Mouse (Mus musculus): ENCODE measurements around the gene Fam19a2. TPM values are rescaled to one million over a fixed set of nuclear protein-coding genes. Genes with fewer than 3 reads are reported as not detected.
A peak's percentile ranks its signal among the peaks of the same experiment; 100 is the strongest.

Gene Fam19a2
- 0.57 and 0.68 TPM in 2 replicates for polyA plus RNA-seq (2016; fragmentation: Nextera tagmentation; extraction: Ambion mirVana)

DNA sequence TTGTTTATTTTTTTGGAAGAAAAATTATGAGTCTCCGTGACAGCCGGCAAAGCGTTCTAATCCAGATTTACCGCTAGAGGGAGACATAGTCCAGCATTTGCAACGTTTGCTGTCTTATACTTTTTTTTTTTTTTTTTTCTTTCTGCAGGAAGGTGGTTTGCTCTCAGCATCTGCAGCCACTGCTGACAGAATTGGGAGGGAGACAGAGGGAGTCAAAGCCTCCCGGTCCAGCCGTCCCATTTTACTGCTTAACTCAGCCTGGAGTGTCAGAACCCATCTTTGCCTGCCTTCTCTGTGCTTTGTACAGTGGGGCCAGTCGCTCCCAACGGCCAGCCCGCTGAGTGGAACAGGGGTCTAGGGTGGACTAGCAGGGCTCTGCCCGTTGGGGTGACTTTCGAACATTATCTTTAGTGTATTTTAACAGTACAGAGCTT, at the start of gene Fam19a2:
Gene Fam19a2 (plus strand): TSS at position 121 of the 434 bp plus-strand sequence.
- H3K27ac ChIP-seq, result no peak within 1 kb of the TSS
- H3K9me3 ChIP-seq (replicated peaks), result no peaks in the 10 kb centered on the region
- 3% methylated on average over 12 of the region's 12 CpGs for WGBS (ENCODE audit: insufficient replicate concordance)
- no peaks in the 10 kb centered on the region for H3K4me1 ChIP-seq
- H3K9ac ChIP-seq, result no peak within 1 kb of the TSS
- ATAC-seq, result no peak
- peak within 1 kb of the TSS; percentile 67 for H3K4me2 ChIP-seq
- peaks cover 53% of the 10 kb centered on the region for H3K27me3 ChIP-seq (replicated peaks)
- H3K4me3 ChIP-seq, result peak within 1 kb of the TSS; percentile 45
- no peaks in the 10 kb centered on the region for H3K36me3 ChIP-seq

DNA sequence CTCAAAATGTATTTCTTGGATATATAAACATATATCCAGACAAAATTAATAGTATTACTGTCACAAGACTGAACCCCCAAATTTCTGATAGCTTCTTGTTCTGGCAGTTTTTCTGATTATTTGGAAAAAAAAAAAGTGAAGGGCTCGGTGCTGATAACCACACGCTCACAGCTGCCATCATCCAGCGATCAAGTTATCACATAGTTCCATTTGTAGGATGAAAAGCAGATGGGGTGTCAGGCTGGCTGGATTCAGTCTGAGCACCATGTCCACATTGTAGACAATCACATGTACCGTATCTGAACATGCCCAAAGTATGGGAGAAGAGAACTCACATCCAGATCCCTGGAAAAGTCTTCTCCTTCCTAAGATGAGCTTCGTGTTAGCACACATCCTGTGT, 41.0 kb upstream of the Fam19a2 start:
- no peak for ATAC-seq

DNA sequence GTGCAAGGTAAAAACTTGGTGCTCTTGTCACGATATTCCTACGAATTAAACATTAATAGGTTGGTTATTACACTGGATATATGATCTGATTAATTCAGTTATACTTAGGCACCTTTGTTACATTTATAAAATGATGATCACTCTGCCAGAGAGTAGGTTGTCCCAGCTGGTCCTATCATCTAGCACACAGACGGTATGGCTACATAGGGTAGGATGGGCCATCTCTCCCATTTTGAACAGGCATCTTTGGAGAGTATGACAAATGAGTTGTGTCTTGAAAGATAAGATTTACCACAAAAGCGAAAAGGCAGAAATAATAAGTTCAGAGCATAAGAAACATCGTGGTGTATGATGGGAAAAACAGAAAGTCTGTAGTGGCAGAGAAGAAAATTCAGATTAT, 34.4 kb upstream of the Fam19a2 start:
- Histone ChIP-seq H3K27ac (no peak overlapping the region), H3K4me1 (no peaks in the 10 kb centered on the region), H3K9ac (no peak overlapping the region), H3K4me3 (no peak overlapping the region), H3K9me3 (replicated peaks) (no peaks in the 10 kb centered on the region), H3K36me3 (no peaks in the 10 kb centered on the region), H3K4me2 (no peak overlapping the region), H3K27me3 (replicated peaks) (no peaks in the 10 kb centered on the region)
- ATAC-seq, result no peak
- WGBS (ENCODE audit: insufficient replicate concordance), result 65% methylated on average over 5 of the region's 5 CpGs

More for the DNA sequence above, 41.0 kb upstream of the Fam19a2 start:
- Histone ChIP-seq H3K4me2 (no peak overlapping the region), H3K4me3 (no peak overlapping the region), H3K4me1 (no peaks in the 10 kb centered on the region), H3K27me3 (replicated peaks) (no peaks in the 10 kb centered on the region), H3K9me3 (replicated peaks) (no peaks in the 10 kb centered on the region), H3K36me3 (no peaks in the 10 kb centered on the region), H3K27ac (no peak overlapping the region), H3K9ac (no peak overlapping the region)
- WGBS (ENCODE audit: insufficient replicate concordance), result 71% methylated on average over 5 of the region's 5 CpGs

GRCm38 (mm10) chr10:123248063-123248462, 15.7 kb upstream of the Fam19a2 start:
- no peaks in the 10 kb centered on the region for H3K27me3 ChIP-seq (replicated peaks)
- H3K36me3 ChIP-seq, result no peaks in the 10 kb centered on the region
- H3K4me1 ChIP-seq, result no peaks in the 10 kb centered on the region
- H3K4me3 ChIP-seq, result no peak overlapping the region
- H3K27ac ChIP-seq, result no peak overlapping the region
- no peak for ATAC-seq
- H3K4me2 ChIP-seq, result no peak overlapping the region
- H3K9ac ChIP-seq, result no peak overlapping the region
- no peaks in the 10 kb centered on the region for H3K9me3 ChIP-seq (replicated peaks)
- WGBS (ENCODE audit: insufficient replicate concordance), result 61% methylated on average over 6 of the region's 6 CpGs

DNA sequence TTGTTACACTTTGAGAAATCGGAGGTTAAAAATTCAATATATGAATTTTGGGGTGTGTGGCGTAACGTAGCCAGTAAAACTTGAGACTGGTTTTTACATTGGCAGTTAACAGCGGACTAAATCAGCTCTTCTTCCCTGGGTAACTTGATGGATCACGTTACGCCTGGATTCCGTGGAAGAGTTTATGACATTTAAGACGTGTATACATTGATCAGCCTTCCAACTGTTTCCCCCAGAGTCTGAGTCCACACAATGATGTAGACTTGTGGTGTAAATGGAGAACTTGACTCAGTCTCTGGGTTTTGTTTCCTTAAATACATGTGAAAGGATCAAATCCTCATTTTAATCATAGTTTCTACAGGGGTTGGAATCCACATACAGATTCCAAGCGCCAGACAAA, 11.9 kb upstream of the Fam19a2 start:
- H3K4me3 ChIP-seq, result no peak overlapping the region
- WGBS (ENCODE audit: insufficient replicate concordance), result 73% methylated on average over 9 of the region's 9 CpGs

GRCm38 (mm10) chr10:123254299-123254698, 9.5 kb upstream of the Fam19a2 start:
- Histone ChIP-seq H3K4me2 (no peak overlapping the region), H3K36me3 (no peaks in the 10 kb centered on the region), H3K9me3 (replicated peaks) (no peaks in the 10 kb centered on the region), H3K27ac (no peak overlapping the region), H3K9ac (no peak overlapping the region), H3K4me1 (no peaks in the 10 kb centered on the region), H3K27me3 (replicated peaks) (no peaks in the 10 kb centered on the region), H3K4me3 (no peak overlapping the region)
- no peak for ATAC-seq
- WGBS (ENCODE audit: insufficient replicate concordance), result 36% methylated on average over 5 of the region's 5 CpGs

More for the DNA sequence above, 11.9 kb upstream of the Fam19a2 start:
- no peak overlapping the region for H3K27ac ChIP-seq
- no peaks in the 10 kb centered on the region for H3K27me3 ChIP-seq (replicated peaks)
- no peak overlapping the region for H3K9ac ChIP-seq
- no peaks in the 10 kb centered on the region for H3K4me1 ChIP-seq
- no peaks in the 10 kb centered on the region for H3K9me3 ChIP-seq (replicated peaks)
- ATAC-seq, result no peak
- no peak overlapping the region for H3K4me2 ChIP-seq
- H3K36me3 ChIP-seq, result no peaks in the 10 kb centered on the region

- ATAC-seq, result no peak
- 64% methylated on average over 7 of the region's 7 CpGs for WGBS (ENCODE audit: insufficient replicate concordance)
- Histone ChIP-seq H3K9ac (no peak overlapping the region), H3K27me3 (replicated peaks) (peaks cover 4% of the 10 kb centered on the region; the same call in 1 of the 2 replicates), H3K9me3 (replicated peaks) (no peaks in the 10 kb centered on the region), H3K4me3 (no peak overlapping the region), H3K4me1 (no peaks in the 10 kb centered on the region), H3K36me3 (no peaks in the 10 kb centered on the region), H3K4me2 (no peak overlapping the region), H3K27ac (no peak overlapping the region)
Observed at GRCm38 (mm10) chr10:123255674-123256348, 8.0 kb upstream of the Fam19a2 start.

DNA sequence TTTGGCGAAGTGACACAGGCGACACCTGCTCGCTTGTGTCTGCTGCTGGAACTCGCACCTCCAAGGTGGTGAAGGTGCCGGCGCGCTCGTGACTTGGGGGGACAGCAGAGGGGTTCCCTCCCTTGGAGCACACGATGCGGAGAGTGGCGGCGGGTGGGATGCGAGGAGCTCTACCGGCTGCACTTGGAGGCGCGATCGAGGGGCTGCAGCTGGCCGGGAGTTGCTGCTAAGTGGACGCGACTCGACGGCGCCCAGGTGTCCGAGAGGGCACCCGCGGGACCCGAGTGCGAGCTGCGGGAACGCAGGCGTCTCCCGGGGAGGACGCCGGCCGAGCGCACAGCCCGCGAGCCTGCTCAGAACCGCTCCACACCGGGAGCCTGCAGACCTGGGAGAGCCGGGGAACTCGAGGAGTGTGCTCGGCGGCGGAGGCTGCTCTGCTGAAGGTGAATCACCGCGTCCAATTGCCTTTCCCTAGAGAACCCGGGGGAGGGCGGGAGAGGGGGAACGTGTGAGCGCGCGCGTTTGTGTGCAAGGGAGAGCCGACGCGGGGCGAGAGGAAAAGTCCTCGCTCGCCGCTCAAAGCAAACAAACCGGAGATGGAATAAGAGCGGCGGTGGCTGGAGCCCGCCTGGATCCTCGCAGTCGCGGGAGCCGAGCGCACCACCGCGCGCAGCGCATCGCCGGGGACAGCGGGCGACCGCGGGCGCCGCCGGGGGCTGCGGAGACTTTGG, 830 bp downstream of the Fam19a2 start:
- Histone ChIP-seq H3K9ac (0 out of 2 replicates have a peak overlapping the region, but pooled peaks have one; percentile 12), H3K4me2 (peak overlapping the region; percentile 67), H3K36me3 (no peaks in the 10 kb centered on the region), H3K27ac (no peak overlapping the region), H3K27me3 (replicated peaks) (peaks cover 53% of the 10 kb centered on the region), H3K4me3 (peak overlapping the region; percentile 45), H3K9me3 (replicated peaks) (no peaks in the 10 kb centered on the region), H3K4me1 (no peaks in the 10 kb centered on the region)
- ATAC-seq, result no peak
- WGBS (ENCODE audit: insufficient replicate concordance), result 1% methylated on average over 82 of the region's 84 CpGs

- 2% methylated on average over 50 of the region's 50 CpGs for WGBS (ENCODE audit: insufficient replicate concordance)
- H3K36me3 ChIP-seq, result no peaks in the 10 kb centered on the region
- 0 out of 2 replicates have a peak overlapping the region, but pooled peaks have one; percentile 12 for H3K9ac ChIP-seq
- no peak overlapping the region for H3K27ac ChIP-seq
- no peaks in the 10 kb centered on the region for H3K4me1 ChIP-seq
- H3K4me3 ChIP-seq, result peak overlapping the region; percentile 45
- H3K27me3 ChIP-seq (replicated peaks), result peaks cover 53% of the 10 kb centered on the region
- H3K4me2 ChIP-seq, result peak overlapping the region; percentile 67
- no peak for ATAC-seq
- no peaks in the 10 kb centered on the region for H3K9me3 ChIP-seq (replicated peaks)
Observed at GRCm38 (mm10) chr10:123265241-123265790, 1.5 kb downstream of the Fam19a2 start.

- Histone ChIP-seq H3K9me3 (replicated peaks) (no peaks in the 10 kb centered on the region), H3K4me3 (no peak overlapping the region), H3K9ac (no peak overlapping the region), H3K27me3 (replicated peaks) (peaks cover 41% of the 10 kb centered on the region), H3K4me1 (no peaks in the 10 kb centered on the region), H3K36me3 (no peaks in the 10 kb centered on the region), H3K4me2 (no peak overlapping the region), H3K27ac (no peak overlapping the region)
- no peak for ATAC-seq
- WGBS (ENCODE audit: insufficient replicate concordance), result 61% methylated on average over 10 of the region's 10 CpGs
Observed at GRCm38 (mm10) chr10:123268568-123268967, 4.8 kb downstream of the Fam19a2 start.

DNA sequence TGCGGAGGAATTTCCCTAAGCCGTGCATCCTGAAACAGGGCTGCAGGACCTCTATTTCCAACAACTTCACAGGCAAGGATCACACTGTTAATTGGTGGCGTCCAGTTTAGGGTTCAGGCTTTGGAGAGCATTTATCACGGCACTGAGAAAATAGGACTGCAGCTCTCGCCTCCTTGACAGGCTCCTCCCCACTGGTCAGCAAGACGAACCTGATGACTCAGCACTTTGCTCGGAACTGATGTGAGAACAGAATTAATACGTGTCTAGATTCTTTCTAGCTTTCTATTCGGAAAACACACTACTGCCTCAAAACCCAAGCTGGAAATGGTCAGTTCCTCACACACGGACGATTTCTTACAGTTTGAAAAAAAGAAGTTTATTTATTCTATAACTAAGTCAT, 10.8 kb downstream of the Fam19a2 start:
- Histone ChIP-seq H3K36me3 (no peaks in the 10 kb centered on the region), H3K4me2 (no peak overlapping the region), H3K27me3 (replicated peaks) (no peaks in the 10 kb centered on the region), H3K4me3 (no peak overlapping the region), H3K9me3 (replicated peaks) (no peaks in the 10 kb centered on the region), H3K9ac (no peak overlapping the region), H3K27ac (no peak overlapping the region), H3K4me1 (no peaks in the 10 kb centered on the region)
- ATAC-seq, result no peak
- 49% methylated on average over 11 of the region's 11 CpGs for WGBS (ENCODE audit: insufficient replicate concordance)

DNA sequence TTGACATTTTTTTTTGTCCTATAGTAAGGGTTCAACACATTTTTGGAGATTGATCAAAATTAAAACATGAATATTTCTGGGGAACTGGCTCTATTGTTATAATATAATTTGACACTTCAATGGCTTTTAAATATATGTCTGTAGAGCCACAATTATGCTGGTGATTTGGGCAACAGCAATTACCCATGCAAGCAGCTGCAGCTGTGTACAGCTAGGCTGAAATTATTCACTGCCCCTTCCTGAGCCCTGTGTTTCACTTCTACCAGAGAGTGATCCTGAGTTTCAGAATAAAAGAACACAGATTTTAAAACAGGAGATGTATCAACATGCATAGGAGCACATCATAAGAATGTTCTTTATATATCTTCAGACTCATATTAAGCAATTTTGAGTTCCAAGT, 43.5 kb downstream of the Fam19a2 start:
- Histone ChIP-seq H3K4me3 (no peak overlapping the region), H3K9ac (no peak overlapping the region), H3K4me1 (no peaks in the 10 kb centered on the region), H3K9me3 (replicated peaks) (no peaks in the 10 kb centered on the region), H3K36me3 (no peaks in the 10 kb centered on the region), H3K27ac (no peak overlapping the region), H3K27me3 (replicated peaks) (no peaks in the 10 kb centered on the region), H3K4me2 (no peak overlapping the region)
- ATAC-seq, result no peak
